Mouse (Mus musculus): ENCODE results near the gene Ckmt2. TPM values are rescaled to one million over a fixed set of nuclear protein-coding genes. Genes with fewer than 3 reads are reported as not detected.

Ckmt2 gene
- polyA plus RNA-seq, 1 experiment from 2014 or later: 32.2 TPM

DNA sequence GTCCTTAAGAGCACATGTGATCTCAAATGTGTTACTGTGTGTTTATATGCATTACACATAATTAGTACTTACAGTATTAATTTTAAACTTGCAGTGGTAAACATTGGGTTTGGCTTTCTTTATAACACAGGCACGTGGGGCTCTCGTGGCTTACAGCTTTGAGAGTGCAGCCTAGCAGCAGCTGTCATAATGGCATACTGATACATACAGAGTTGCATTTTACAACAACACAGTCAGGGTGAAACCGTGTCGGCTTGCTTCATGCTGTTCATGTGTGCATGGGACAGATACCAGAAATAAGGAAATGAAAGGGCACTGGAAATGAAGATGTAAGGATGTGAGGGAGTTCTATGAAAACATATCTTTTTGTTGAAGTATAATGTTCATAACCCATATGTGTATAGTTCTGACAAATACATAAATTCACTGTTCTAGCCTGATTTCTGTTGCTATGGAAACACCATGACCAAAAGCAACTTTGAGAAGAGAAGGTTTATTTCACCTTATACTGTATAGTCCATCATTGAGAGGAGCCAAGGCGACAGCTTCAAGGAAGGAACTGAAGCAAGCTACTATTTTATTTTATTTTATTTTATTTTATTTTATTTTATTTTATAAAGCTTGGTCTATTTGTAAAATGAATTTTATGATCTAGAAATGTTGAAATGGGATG lies 8.2 kb upstream of the Ckmt2 start:
- Histone ChIP-seq H3K27ac (replicated peaks in 1 of 2; ENCODE audit: control insufficient read depth in 1 of 2, insufficient read depth in 1 of 2, low read depth in 2 of 2, low read length in 2 of 2) (no peak overlapping the region), H3K9me3 (ENCODE audit: control insufficient read depth, low read length) (no peaks in the 10 kb centered on the region), H3K4me2 (ENCODE audit: low read length) (no peak overlapping the region), H3K4me1 (ENCODE audit: control insufficient read depth in 2 of 2, insufficient read depth in 2 of 2, low read length in 2 of 2) (no peaks in the 10 kb centered on the region), H3K4me3 (ENCODE audit: control insufficient read depth in 1 of 2, insufficient read depth in 1 of 2, low read depth in 1 of 2, low read length in 2 of 2) (no peak overlapping the region), H3K27me3 (ENCODE audit: control insufficient read depth, insufficient read depth, low read length) (no peaks in the 10 kb centered on the region), H3K36me3 (ENCODE audit: control insufficient read depth, insufficient read depth, low read length) (no peaks in the 10 kb centered on the region), H3K9ac (ENCODE audit: low read length) (no peak overlapping the region)
- no peak for ATAC-seq (ENCODE audit: insufficient number of reproducible peaks, insufficient read depth, low FRiP score, low read depth)
- WGBS: 86% methylated on average over 5 of the region's 5 CpGs

DNA sequence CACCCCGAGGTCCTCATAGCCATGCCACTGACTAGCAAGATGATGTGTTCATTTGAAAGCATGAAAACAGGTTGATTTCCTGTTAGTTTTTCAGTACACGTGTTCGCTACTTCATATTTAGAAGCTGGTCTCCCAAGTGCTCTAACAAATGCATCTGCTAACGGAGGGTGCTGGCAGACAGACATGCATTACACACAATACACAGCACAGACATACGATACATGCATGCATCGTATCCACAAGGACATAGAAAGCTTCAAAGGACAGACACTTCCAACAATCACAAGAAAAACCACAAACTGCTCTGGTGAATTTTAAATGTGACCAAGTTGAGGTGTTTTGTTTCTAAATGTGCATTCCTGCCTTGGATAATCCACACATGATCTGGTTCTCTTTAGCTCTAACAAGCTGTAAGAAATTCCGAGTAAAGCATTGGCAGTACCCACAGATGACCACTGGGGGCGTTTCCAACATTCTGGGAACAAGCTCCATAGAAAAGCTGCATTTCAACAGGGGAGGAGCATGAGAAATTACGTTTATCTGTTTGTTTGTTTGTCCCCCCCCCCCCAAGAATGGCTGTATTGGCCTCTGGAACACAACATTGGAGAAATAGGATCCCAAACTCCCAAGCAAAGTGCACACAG lies 5.3 kb upstream of the Ckmt2 start:
- H3K4me2 ChIP-seq (ENCODE audit: low read length): no peak overlapping the region
- H3K4me3 ChIP-seq (ENCODE audit: control insufficient read depth in 1 of 2, insufficient read depth in 1 of 2, low read depth in 1 of 2, low read length in 2 of 2): no peak overlapping the region
- H3K36me3 ChIP-seq (ENCODE audit: control insufficient read depth, insufficient read depth, low read length): no peaks in the 10 kb centered on the region
- H3K4me1 ChIP-seq (ENCODE audit: control insufficient read depth in 2 of 2, insufficient read depth in 2 of 2, low read length in 2 of 2): peaks cover 9 to 14% of the 10 kb centered on the region in 2 experiments
- H3K27ac ChIP-seq (replicated peaks in 1 of 2; ENCODE audit: control insufficient read depth in 1 of 2, insufficient read depth in 1 of 2, low read depth in 2 of 2, low read length in 2 of 2): no peak overlapping the region
- 59% methylated on average over 9 of the region's 9 CpGs for WGBS
- no peak overlapping the region for H3K9ac ChIP-seq (ENCODE audit: low read length)
- H3K27me3 ChIP-seq (ENCODE audit: control insufficient read depth, insufficient read depth, low read length): no peaks in the 10 kb centered on the region
- H3K9me3 ChIP-seq (ENCODE audit: control insufficient read depth, low read length): no peaks in the 10 kb centered on the region
- no peak for ATAC-seq (ENCODE audit: insufficient number of reproducible peaks, insufficient read depth, low FRiP score, low read depth)

DNA sequence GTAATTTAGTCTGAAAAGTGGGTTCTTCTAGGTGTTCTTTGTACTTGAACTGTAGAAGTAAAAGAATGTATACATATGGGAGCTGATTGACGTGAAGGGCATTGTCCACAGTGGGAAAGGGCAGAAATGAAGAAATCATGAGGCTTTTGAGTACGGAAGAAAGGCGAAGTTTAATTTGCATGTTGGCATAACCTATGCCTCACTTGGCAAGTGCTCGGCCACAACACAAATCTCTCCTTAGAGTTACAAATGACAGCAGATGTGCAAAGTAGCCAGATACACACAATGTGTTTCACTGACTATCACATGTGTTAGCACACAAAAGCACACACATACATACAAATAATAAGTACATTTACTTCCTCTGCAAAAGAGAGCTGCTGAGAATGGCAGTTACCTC lies 3.6 kb upstream of the Ckmt2 start:
- H3K4me2 ChIP-seq (ENCODE audit: low read length): no peak overlapping the region
- no peaks in the 10 kb centered on the region for H3K9me3 ChIP-seq (ENCODE audit: control insufficient read depth, low read length)
- 94% methylated on average over 4 of the region's 4 CpGs for WGBS
- H3K36me3 ChIP-seq (ENCODE audit: control insufficient read depth, insufficient read depth, low read length): no peaks in the 10 kb centered on the region
- H3K9ac ChIP-seq (ENCODE audit: low read length): no peak overlapping the region
- no peak for ATAC-seq (ENCODE audit: insufficient number of reproducible peaks, insufficient read depth, low FRiP score, low read depth)
- no peaks in the 10 kb centered on the region for H3K27me3 ChIP-seq (ENCODE audit: control insufficient read depth, insufficient read depth, low read length)
- H3K4me3 ChIP-seq (ENCODE audit: control insufficient read depth in 1 of 2, insufficient read depth in 1 of 2, low read depth in 1 of 2, low read length in 2 of 2): no peak overlapping the region
- peaks cover 20 to 22% of the 10 kb centered on the region in 2 experiments for H3K4me1 ChIP-seq (ENCODE audit: control insufficient read depth in 2 of 2, insufficient read depth in 2 of 2, low read length in 2 of 2)
- no peak overlapping the region for H3K27ac ChIP-seq (replicated peaks in 1 of 2; ENCODE audit: control insufficient read depth in 1 of 2, insufficient read depth in 1 of 2, low read depth in 2 of 2, low read length in 2 of 2)

DNA sequence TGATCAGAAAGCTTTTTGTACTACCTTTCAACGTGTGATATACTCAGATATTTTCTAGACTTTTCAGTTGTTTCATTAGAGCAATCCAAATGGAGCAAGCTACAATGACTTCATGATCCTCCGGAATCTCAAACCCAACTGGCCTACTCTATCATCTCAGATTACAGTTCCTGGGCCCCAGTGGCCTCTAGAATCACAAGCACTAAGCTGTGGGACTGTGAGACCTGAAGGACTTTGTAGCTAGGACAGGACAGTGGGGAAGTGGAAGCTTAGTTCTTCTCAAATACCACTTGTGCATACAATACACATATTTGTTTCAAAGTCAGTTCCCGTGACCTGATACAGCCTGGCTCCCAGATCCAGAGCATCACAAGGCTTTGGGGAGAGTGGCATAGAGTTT lies 1.3 kb upstream of the Ckmt2 start:
- Histone ChIP-seq H3K4me1 (ENCODE audit: control insufficient read depth in 2 of 2, insufficient read depth in 2 of 2, low read length in 2 of 2) (peaks cover 35 to 39% of the 10 kb centered on the region in 2 experiments), H3K4me3 (ENCODE audit: control insufficient read depth in 1 of 2, insufficient read depth in 1 of 2, low read depth in 1 of 2, low read length in 2 of 2) (no peak overlapping the region), H3K27me3 (ENCODE audit: control insufficient read depth, insufficient read depth, low read length) (no peaks in the 10 kb centered on the region), H3K27ac (replicated peaks in 1 of 2; ENCODE audit: control insufficient read depth in 1 of 2, insufficient read depth in 1 of 2, low read depth in 2 of 2, low read length in 2 of 2) (peak overlapping the region; percentile 86 to 93), H3K9me3 (ENCODE audit: control insufficient read depth, low read length) (no peaks in the 10 kb centered on the region), H3K36me3 (ENCODE audit: control insufficient read depth, insufficient read depth, low read length) (no peaks in the 10 kb centered on the region), H3K9ac (ENCODE audit: low read length) (no peak overlapping the region), H3K4me2 (ENCODE audit: low read length) (peak overlapping the region; percentile 46)
- ATAC-seq (ENCODE audit: insufficient number of reproducible peaks, insufficient read depth, low FRiP score, low read depth): no peak
- 66% methylated on average over 3 of the region's 3 CpGs for WGBS

DNA sequence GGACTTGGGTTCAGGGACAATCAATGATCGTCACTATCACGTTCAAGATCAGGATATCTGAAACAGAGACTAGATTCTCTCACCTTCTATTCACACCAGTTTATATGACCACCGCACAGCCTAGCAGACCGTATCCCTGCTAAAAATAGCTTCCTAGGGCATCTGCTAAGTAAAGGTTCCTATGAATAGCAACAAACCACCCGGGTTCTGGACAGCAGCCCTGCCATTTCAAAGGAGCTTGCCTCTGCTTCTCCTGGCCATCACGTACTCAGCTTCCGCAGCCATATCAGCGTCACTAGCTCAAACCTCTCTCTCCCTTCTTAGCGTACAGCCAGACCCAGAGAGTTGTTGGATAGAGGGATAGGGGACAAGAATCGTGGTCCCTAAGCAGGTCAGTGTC lies 665 bp upstream of the Ckmt2 start:
- H3K27me3 ChIP-seq (ENCODE audit: control insufficient read depth, insufficient read depth, low read length): no peaks in the 10 kb centered on the region
- no peaks in the 10 kb centered on the region for H3K9me3 ChIP-seq (ENCODE audit: control insufficient read depth, low read length)
- no peaks in the 10 kb centered on the region for H3K36me3 ChIP-seq (ENCODE audit: control insufficient read depth, insufficient read depth, low read length)
- peak overlapping the region; percentile 86 to 93 for H3K27ac ChIP-seq (replicated peaks in 1 of 2; ENCODE audit: control insufficient read depth in 1 of 2, insufficient read depth in 1 of 2, low read depth in 2 of 2, low read length in 2 of 2)
- H3K9ac ChIP-seq (ENCODE audit: low read length): peak overlapping the region; percentile 36; the same call in 1 of the 2 replicates
- ATAC-seq (ENCODE audit: insufficient number of reproducible peaks, insufficient read depth, low FRiP score, low read depth): no peak
- no peak overlapping the region for H3K4me3 ChIP-seq (ENCODE audit: control insufficient read depth in 1 of 2, insufficient read depth in 1 of 2, low read depth in 1 of 2, low read length in 2 of 2)
- H3K4me2 ChIP-seq (ENCODE audit: low read length): peak overlapping the region; percentile 46
- peaks cover 35 to 39% of the 10 kb centered on the region in 2 experiments for H3K4me1 ChIP-seq (ENCODE audit: control insufficient read depth in 2 of 2, insufficient read depth in 2 of 2, low read length in 2 of 2)
- WGBS: 26% methylated on average over 10 of the region's 10 CpGs

DNA sequence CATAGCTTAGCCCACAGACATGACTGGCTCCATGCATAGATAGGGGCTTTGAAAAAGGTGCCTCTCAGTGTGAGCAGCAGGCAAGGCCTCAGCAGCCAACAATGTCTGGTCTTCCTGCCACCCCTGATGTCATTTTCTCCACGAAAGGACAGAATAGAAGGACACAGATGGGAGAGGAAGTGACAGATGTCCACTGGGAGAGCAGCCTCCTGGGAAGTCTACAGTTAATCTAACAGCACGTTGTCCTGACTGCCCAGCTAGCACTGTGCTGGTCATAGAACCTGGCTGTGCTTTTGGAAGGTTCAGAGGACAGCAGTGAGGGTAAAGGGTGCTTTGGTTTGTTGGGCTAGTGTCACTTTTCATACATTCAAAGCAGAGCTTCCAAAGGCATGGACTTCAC lies 1.1 kb downstream of the Ckmt2 start:
- no peak overlapping the region for H3K9ac ChIP-seq (ENCODE audit: low read length)
- H3K4me3 ChIP-seq (ENCODE audit: control insufficient read depth in 1 of 2, insufficient read depth in 1 of 2, low read depth in 1 of 2, low read length in 2 of 2): no peak overlapping the region
- no peak for ATAC-seq (ENCODE audit: insufficient number of reproducible peaks, insufficient read depth, low FRiP score, low read depth)
- peaks cover 35 to 39% of the 10 kb centered on the region in 2 experiments for H3K4me1 ChIP-seq (ENCODE audit: control insufficient read depth in 2 of 2, insufficient read depth in 2 of 2, low read length in 2 of 2)
- H3K4me2 ChIP-seq (ENCODE audit: low read length): no peak overlapping the region
- no peaks in the 10 kb centered on the region for H3K36me3 ChIP-seq (ENCODE audit: control insufficient read depth, insufficient read depth, low read length)
- peak overlapping the region; percentile 41 to 75; a peak in 3 of 4 replicates for H3K27ac ChIP-seq (replicated peaks in 1 of 2; ENCODE audit: control insufficient read depth in 1 of 2, insufficient read depth in 1 of 2, low read depth in 2 of 2, low read length in 2 of 2)
- no peaks in the 10 kb centered on the region for H3K9me3 ChIP-seq (ENCODE audit: control insufficient read depth, low read length)
- WGBS: 34% methylated on average over 2 of the region's 2 CpGs
- H3K27me3 ChIP-seq (ENCODE audit: control insufficient read depth, insufficient read depth, low read length): no peaks in the 10 kb centered on the region

DNA sequence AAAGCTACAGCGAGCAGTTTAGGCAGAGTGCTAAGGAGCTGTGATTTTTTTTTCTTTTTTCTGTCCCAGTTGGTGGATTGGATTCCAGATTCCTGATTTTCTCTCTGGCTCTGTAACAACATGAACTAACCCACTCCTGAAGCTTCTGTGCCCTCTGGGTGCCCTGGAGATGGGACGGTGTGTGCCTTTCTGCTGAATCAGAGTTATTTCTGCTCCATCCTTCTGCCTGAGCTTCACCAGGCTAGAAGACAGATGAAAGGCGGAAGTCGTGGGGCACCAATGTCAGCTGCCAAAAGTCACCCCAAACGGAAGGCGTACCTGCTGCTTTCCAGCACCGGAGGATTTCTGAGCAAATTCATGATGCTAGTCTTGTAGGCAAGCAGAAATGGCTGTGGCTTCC lies 2.1 kb downstream of the Ckmt2 start:
- peaks cover 35 to 39% of the 10 kb centered on the region in 2 experiments for H3K4me1 ChIP-seq (ENCODE audit: control insufficient read depth in 2 of 2, insufficient read depth in 2 of 2, low read length in 2 of 2)
- no peak for ATAC-seq (ENCODE audit: insufficient number of reproducible peaks, insufficient read depth, low FRiP score, low read depth)
- H3K36me3 ChIP-seq (ENCODE audit: control insufficient read depth, insufficient read depth, low read length): no peaks in the 10 kb centered on the region
- H3K27me3 ChIP-seq (ENCODE audit: control insufficient read depth, insufficient read depth, low read length): no peaks in the 10 kb centered on the region
- 60% methylated on average over 7 of the region's 7 CpGs for WGBS
- H3K4me2 ChIP-seq (ENCODE audit: low read length): no peak overlapping the region
- H3K9ac ChIP-seq (ENCODE audit: low read length): peak overlapping the region; percentile 6; the same call in 1 of the 2 replicates
- H3K27ac ChIP-seq (replicated peaks in 1 of 2; ENCODE audit: control insufficient read depth in 1 of 2, insufficient read depth in 1 of 2, low read depth in 2 of 2, low read length in 2 of 2): peak overlapping the region; percentile 75 to 83
- H3K9me3 ChIP-seq (ENCODE audit: control insufficient read depth, low read length): no peaks in the 10 kb centered on the region
- H3K4me3 ChIP-seq (ENCODE audit: control insufficient read depth in 1 of 2, insufficient read depth in 1 of 2, low read depth in 1 of 2, low read length in 2 of 2): no peak overlapping the region
